Mouse (Mus musculus) adipocyte (in vitro differentiated cells): ENCODE data around the gene Snrpc.
"Not testable (repeated sequence)": the region's sequence is repeated elsewhere in the genome, so short reads cannot be mapped to it uniquely, and the experiment has no call there.

Experiments
- DNase-seq: peaks from one replicate; pipeline ENCODE4 v3.0.0-alpha.2; 2016; ENCODE audit warnings: low spot score

Snrpc gene

GRCm38 (mm10) chr17:27837850-27838249 lies at the start of gene Snrpc:
TSS of gene Snrpc (plus strand) at chr17:27838150.
- not testable (repeated sequence) for DNase-seq

GRCm38 (mm10) chr17:27788456-27789172 lies 49.3 kb upstream of the Snrpc start:
- peak; percentile 91 for DNase-seq

- peak; percentile 75 for DNase-seq
Observed at GRCm38 (mm10) chr17:27790015-27790414, 47.9 kb upstream of the Snrpc start.

- peak; percentile 49 for DNase-seq
Observed at GRCm38 (mm10) chr17:27790976-27791375, 47.0 kb upstream of the Snrpc start.

GRCm38 (mm10) chr17:27791556-27791955 lies 46.4 kb upstream of the Snrpc start:
- peak; percentile 86 for DNase-seq

- DNase-seq, result no peak
Observed at GRCm38 (mm10) chr17:27792516-27792915, 45.4 kb upstream of the Snrpc start.

GRCm38 (mm10) chr17:27793144-27793543 lies 44.8 kb upstream of the Snrpc start:
- DNase-seq, result peak; percentile 47

GRCm38 (mm10) chr17:27796780-27797179 lies 41.2 kb upstream of the Snrpc start:
- DNase-seq, result no peak

GRCm38 (mm10) chr17:27797341-27797872 lies 40.5 kb upstream of the Snrpc start:
- DNase-seq, result no peak

GRCm38 (mm10) chr17:27799771-27800584 lies 38.0 kb upstream of the Snrpc start:
- DNase-seq, result no peak

- no peak for DNase-seq
Observed at GRCm38 (mm10) chr17:27800710-27801648, 37.0 kb upstream of the Snrpc start.

- no peak for DNase-seq
Observed at GRCm38 (mm10) chr17:27803752-27804151, 34.2 kb upstream of the Snrpc start.

GRCm38 (mm10) chr17:27804156-27804690 lies 33.7 kb upstream of the Snrpc start:
- no peak for DNase-seq

- DNase-seq, result peak; percentile 69
Observed at GRCm38 (mm10) chr17:27804803-27805770, 32.9 kb upstream of the Snrpc start.

GRCm38 (mm10) chr17:27807542-27808078 lies 30.3 kb upstream of the Snrpc start:
- peak; percentile 50 for DNase-seq

- DNase-seq, result peak; percentile 50
Observed at GRCm38 (mm10) chr17:27810569-27811331, 27.2 kb upstream of the Snrpc start.

- DNase-seq, result no peak
Observed at GRCm38 (mm10) chr17:27811980-27812379, 26.0 kb upstream of the Snrpc start.

GRCm38 (mm10) chr17:27814606-27815005 lies 23.3 kb upstream of the Snrpc start:
- no peak for DNase-seq

GRCm38 (mm10) chr17:27819011-27819410 lies 18.9 kb upstream of the Snrpc start:
- DNase-seq, result peak; percentile 45
